Mouse (Mus musculus): ENCODE measurements around the gene Porcn. TPM values are rescaled to one million over a fixed set of nuclear protein-coding genes. Genes with fewer than 3 reads are reported as not detected.

Porcn gene
- total RNA-seq (2021): 1 to 10 TPM; 7.6 to 8.0 TPM
- long read RNA-seq, experiment 1, partial matches to known transcripts: 0 of 3 reads
- long read RNA-seq, experiment 1, other reads (novel, unspliced or antisense): 0 of 3 reads
- long read RNA-seq, experiment 2, partial matches to known transcripts: 1 of 11 reads
- long read RNA-seq, experiment 2, other reads (novel, unspliced or antisense): 5 of 11 reads

DNA sequence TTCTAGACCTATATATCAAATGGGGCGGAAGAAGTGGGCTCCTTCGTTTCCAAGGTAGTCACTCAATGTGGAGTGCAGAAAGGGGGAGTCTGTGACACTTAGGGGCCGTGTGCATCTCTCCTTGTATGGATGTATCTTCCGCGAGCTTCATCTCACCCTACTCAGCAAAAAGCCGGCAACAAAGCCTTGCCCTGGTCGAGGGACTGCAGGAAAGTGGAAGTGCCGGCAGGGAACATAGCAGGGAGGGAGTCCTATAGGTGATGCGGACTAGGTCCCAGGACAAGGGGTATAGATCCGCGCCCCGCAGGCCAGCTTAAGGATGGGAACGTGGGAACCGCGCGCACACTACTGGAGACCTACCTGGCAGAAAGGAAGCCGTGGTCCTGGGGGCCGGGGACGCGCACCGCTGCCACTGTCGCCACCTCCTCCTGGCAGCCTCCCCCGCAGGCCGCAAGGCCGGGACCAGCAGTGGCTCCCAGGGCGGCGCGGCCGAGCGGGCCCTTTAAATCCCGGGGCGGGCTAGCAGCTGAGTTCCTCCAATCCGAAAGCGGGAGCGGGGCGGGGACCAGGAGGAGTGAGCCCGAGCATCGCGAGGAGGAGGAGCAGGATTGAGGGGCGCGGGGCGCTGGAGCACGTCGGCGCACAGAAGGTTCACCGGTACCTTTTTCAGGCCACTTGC, at the start of gene Porcn:
Porcn (minus strand) TSS at position 511 of the 679 bp plus-strand sequence.
- DNase-seq (ENCODE audit: low spot score in 2 of 2): peak; percentile 47 to 51

DNA sequence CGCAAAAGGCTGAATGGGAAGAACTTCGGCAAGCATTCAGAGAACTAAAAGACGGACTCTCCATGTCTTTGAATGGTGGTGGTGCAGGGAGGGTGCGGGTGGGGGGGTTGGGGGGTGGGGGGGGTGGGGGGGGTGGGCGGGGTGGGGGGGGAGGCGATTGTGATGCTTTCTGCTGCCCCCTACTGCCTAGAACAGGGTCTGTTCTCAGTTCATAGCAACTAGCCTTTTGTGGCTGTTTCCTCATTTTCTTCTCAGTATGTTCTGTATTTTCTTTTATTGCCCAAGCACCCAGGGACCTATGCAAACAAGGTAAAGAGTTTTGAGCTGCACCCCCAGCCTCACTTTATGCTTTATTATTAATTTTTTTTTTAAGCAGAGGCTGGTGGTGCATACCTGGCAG, 49.5 kb upstream of the Porcn start:
- no peak for DNase-seq (ENCODE audit: low spot score in 2 of 2)

DNA sequence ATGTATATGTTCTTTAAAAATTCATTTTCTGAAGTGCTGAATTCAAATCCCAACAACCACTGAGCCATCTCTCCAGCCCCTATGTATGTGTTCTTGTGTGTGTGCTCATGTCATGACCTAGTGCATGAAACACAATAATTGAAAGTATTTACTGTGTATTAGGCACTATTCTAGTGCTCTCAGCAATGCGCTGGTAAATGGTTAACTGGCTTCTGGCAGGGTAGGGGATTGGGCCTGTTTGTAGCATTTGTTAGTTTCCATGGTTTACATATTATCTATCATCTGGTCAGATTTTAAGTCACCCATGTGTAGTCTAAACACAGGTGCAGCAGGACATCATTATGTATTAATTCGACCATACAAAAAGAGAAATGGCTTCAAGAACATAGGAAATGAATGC, 47.4 kb upstream of the Porcn start:
- no peak for DNase-seq (ENCODE audit: low spot score in 2 of 2)

- peak; percentile 21 to 42 for DNase-seq (ENCODE audit: low spot score in 2 of 2)
These were observed 46.3 kb upstream of the Porcn start, which contains the start of gene Ftsj1 for GRCm38 (mm10) chrX:8252334-8253285. Gene Ftsj1, minus strand, starts transcription at chrX:8252406.

- peak in 1 of 2 experiments; percentile 3 for DNase-seq (ENCODE audit: low spot score in 2 of 2)
These were observed 45.5 kb upstream of the Porcn start for GRCm38 (mm10) chrX:8251789-8252333.

DNA sequence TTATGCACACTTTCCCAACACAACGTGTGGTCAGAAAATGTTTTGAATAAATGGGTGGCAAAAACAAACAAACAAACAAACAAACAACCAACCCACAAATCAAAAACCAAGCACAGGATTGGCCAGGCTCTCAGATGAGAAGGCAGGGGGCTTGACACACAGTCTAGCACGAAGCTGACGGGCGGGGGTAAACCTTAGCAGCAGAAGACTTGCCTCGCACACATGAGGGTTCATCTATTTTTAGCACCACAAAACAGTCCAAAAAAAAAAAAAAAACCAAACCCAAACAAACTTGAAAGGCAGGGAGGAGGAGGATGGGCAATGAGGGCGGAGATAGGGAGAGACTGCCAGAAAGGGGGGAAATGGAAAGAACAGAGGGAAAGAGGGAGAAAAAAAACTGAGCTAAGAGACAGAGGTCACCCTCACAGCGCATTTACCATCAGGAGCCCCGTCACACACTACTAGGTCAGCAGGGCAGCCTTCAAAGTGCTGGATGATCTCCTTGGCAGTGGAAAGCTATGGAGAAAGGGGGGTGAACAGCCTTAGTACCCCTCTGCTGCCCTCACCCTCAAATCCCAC, 42.3 kb upstream of the Porcn start:
- no peak for DNase-seq (ENCODE audit: low spot score in 2 of 2)

GRCm38 (mm10) chrX:8247680-8248079, 41.4 kb upstream of the Porcn start:
- no peak for DNase-seq (ENCODE audit: low spot score in 2 of 2)

DNA sequence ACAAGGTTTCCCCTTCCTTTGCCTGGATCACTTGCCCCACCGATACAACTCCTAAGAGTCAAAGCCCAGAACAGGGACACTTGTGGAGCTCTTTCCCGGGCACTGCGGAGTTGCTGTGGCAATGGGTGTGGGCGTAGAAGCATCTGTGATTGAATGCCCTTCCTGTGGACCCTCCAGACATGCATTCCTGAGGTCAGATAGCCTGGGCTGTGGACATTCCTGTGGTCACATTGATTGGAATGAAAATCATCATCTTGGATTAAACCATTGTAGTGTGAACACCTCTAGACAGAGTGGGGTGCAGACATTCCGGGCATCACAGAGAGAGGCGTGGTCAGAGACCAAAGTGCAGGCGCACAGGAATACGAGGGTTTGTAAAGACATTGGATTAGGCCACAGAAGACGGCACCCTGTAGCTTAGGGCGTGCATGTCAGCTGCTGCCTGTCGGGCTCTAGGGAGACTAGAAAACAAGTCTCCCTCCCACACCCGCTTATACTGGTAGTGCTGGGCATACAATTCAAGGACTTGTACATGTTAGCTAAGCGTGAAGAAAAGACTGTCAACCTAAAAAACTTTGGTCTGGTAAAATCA, 32.6 kb upstream of the Porcn start:
- DNase-seq (ENCODE audit: low spot score in 2 of 2): no peak

DNA sequence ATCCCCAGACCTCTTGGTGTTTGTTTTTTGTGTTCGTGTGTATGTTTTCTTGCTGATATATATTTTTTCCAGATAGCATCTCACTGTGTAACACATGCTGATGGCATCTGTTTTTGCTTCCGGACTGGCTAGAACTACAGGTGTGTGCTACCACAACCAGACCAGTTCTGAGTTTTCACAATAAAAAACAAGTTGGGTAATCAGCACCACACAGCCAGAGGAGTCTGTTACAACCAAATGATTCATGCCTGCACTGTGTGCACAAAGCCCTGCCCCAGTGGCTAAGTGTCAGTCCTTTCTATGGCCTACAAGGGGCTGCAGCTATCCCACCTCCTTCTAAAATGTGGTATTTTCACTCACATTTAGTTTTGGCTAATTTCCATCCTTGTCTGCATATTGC, 30.4 kb upstream of the Porcn start:
- no peak for DNase-seq (ENCODE audit: low spot score in 2 of 2)

DNA sequence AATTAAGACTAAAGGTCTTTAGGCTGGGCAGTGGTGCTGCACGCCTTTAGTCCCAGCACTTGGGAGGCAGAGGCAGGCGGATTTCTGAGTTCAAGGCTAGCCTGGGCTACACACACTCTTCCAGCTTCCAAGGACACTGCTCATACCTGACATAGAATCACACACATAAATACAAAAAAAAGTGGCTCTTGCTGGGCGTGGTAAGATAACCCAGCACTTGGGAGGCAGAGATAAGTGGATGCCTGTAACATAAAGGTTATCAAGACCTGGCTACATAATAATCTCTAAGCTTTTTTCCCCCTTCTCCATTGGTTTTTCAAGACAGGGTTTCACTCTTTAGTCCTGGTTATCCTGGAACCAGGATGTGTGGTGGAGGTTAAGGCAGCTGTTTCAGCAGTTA, 27.3 kb upstream of the Porcn start:
- DNase-seq (ENCODE audit: low spot score in 2 of 2): no peak

- no peak for DNase-seq (ENCODE audit: low spot score in 2 of 2)
These were observed 23.9 kb upstream of the Porcn start for GRCm38 (mm10) chrX:8230272-8230671.

DNA sequence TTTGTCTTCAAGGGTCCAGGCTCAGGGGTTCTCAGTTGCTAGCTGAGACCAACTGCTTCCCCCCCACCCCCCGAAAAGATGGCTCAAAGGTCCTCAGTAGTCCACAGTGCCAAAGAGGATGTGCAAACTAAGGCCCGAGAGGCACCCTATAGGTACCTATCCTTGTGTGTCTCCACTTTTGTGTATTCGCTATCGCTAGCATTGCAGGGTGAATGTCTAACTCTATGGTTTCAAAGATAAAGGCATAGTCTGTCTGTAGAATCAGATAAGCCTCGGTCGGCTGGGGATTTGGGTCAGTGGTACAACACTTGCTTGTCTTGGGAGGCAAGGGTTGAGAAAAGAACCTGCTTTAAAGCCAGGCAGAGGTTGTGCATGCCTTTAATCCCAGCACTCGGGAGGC, 17.1 kb upstream of the Porcn start:
- no peak for DNase-seq (ENCODE audit: low spot score in 2 of 2)

DNA sequence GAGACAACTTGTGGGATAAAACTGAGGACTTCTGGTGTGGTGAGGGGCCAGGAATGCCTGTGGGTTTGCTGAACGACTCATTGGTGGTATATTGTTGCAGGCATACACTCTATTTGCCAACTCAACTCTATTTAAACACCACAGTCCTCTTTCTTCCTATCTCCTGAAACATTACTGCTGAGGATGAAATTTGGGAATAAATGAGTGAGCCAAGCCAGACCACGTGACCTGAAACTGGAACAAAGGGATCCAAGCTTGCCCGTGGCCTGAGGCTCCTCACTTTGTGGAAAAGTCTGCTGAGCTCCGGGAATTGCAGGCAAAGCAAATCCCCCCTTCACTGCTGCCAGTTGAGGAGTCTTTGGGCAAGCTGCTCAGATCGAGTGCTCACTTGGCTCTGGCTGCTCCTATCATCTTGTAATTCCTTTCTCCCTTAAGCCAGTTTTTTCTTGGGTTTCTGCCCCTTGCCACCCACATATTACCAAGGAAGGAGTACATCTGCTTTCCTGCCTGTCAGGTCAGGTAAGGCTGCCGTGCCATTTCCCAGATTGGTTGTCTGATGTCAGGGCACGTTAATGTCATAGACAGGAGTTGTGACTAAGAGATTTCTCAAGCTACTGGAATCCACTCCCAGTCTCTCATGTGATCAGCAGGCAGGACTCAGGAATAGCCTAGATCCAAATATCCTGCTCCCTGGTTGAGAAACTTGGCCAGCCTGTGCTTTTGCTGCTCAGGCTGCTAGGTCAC, 16.5 kb upstream of the Porcn start:
- DNase-seq (ENCODE audit: low spot score in 2 of 2): no peak

GRCm38 (mm10) chrX:8222296-8222677, 16.0 kb upstream of the Porcn start:
- no peak for DNase-seq (ENCODE audit: low spot score in 2 of 2)

- no peak for DNase-seq (ENCODE audit: low spot score in 2 of 2)
These were observed 13.3 kb upstream of the Porcn start for GRCm38 (mm10) chrX:8219651-8220050.

- no peak for DNase-seq (ENCODE audit: low spot score in 2 of 2)
These were observed 11.8 kb upstream of the Porcn start for GRCm38 (mm10) chrX:8218114-8218513.

- DNase-seq (ENCODE audit: low spot score in 2 of 2): no peak
These were observed 11.1 kb upstream of the Porcn start for GRCm38 (mm10) chrX:8217383-8217782.

- no peak for DNase-seq (ENCODE audit: low spot score in 2 of 2)
These were observed 5.3 kb upstream of the Porcn start for GRCm38 (mm10) chrX:8211490-8212207.

DNA sequence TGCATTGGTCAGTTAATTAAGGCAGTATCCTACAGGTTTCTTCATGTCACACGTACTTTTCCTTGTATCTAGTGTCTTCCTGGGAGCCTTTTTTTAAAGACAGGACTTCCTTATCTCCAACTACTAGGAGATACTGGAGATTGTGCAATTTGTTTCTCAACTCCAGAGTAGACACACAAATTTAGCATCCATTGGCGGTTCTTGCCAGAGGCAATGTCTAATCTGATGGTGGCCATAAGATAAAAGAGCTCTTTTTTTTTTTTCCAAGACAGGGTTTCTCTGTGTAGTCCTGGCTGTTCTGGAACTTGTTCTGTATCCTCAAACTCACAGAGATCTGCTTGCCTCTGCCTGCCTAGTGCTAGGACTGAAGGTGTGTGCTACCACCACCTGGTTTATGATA, 3.4 kb upstream of the Porcn start:
- no peak for DNase-seq (ENCODE audit: low spot score in 2 of 2)

GRCm38 (mm10) chrX:8207224-8207623, 899 bp upstream of the Porcn start:
- DNase-seq (ENCODE audit: low spot score in 2 of 2): no peak
